Mouse (Mus musculus) large intestine, adult 2 months (tissue): ENCODE measurements around the gene Srebf2. TPM values are rescaled to one million over a fixed set of nuclear protein-coding genes. Genes with fewer than 3 reads are reported as not detected.
A peak's percentile ranks its signal among the peaks of the same experiment; 100 is the strongest.
"Not testable (repeated sequence)": the region's sequence is repeated elsewhere in the genome, so short reads cannot be mapped to it uniquely, and the experiment has no call there.

ENCODE experiments used
- DNase-seq: peaks from one replicate; pipeline ENCODE4 v3.0.0-alpha.2; 2012; ENCODE audit warnings: low read depth, low spot score
- WGBS: fragments of 180-500 bp; shearing (Covaris S2); methylation state at CpG from one replicate; pipeline ENCODE4 v1.1.7; 2018; 5-methylcytosine and 5-hydroxymethylcytosine counted together
- polyA plus RNA-seq: library from polyadenylated mRNA; depleted of rRNA; stranded (reverse); fragments of >200 nt; gene quantifications from 2 replicates; pipeline ENCODE4 v1.2.3, GENCODE M21; 2012; rRNA removed

Gene Srebf2
- 113 and 136 TPM in 2 replicates for polyA plus RNA-seq

GRCm38 (mm10) chr15:82146770-82147610 is at the start of gene Srebf2:
Gene Srebf2, plus strand, starts transcription at chr15:82147181.
- WGBS = under 1% methylated on average over 79 of the region's 79 CpGs
- DNase-seq = peak; percentile 97

GRCm38 (mm10) chr15:82106953-82107555 is 39.9 kb upstream of the Srebf2 start:
- no peak for DNase-seq
- 18% methylated on average over 8 of the region's 8 CpGs for WGBS

- no peak for DNase-seq
- 33% methylated on average over 8 of the region's 8 CpGs for WGBS
Measured at GRCm38 (mm10) chr15:82120544-82120943, 26.4 kb upstream of the Srebf2 start.

- not testable (repeated sequence) for DNase-seq
- WGBS = 80% methylated on average over 4 of the region's 4 CpGs
Measured at GRCm38 (mm10) chr15:82126690-82127089, 20.3 kb upstream of the Srebf2 start.

GRCm38 (mm10) chr15:82127426-82128374 is 19.3 kb upstream of the Srebf2 start, which contains the start of gene Ccdc134:
Gene Ccdc134, plus strand, starts transcription at chr15:82127922.
- WGBS = under 1% methylated on average over 73 of the region's 74 CpGs
- no peak for DNase-seq

- WGBS = 1% methylated on average over 5 of the region's 5 CpGs
- DNase-seq = no peak
Measured at GRCm38 (mm10) chr15:82128398-82128797, 18.6 kb upstream of the Srebf2 start.

GRCm38 (mm10) chr15:82130599-82130998 is 16.4 kb upstream of the Srebf2 start:
- 83% methylated on average over 7 of the region's 7 CpGs for WGBS
- no peak for DNase-seq

- WGBS = 61% methylated on average over 4 of the region's 4 CpGs
- DNase-seq = no peak
Measured at GRCm38 (mm10) chr15:82135372-82135771, 11.6 kb upstream of the Srebf2 start.

- 33% methylated on average over 4 of the region's 4 CpGs for WGBS
- no peak for DNase-seq
Measured at GRCm38 (mm10) chr15:82138565-82138964, 8.4 kb upstream of the Srebf2 start.

- DNase-seq = no peak
- WGBS = 90% methylated on average over 8 of the region's 8 CpGs
Measured at GRCm38 (mm10) chr15:82139196-82139595, 7.8 kb upstream of the Srebf2 start.

- WGBS = 42% methylated on average over 3 of the region's 3 CpGs
- DNase-seq = no peak
Measured at GRCm38 (mm10) chr15:82140355-82140754, 6.6 kb upstream of the Srebf2 start.

GRCm38 (mm10) chr15:82144157-82144556 is 2.8 kb upstream of the Srebf2 start:
- no peak for DNase-seq

GRCm38 (mm10) chr15:82145408-82145807 is 1.6 kb upstream of the Srebf2 start:
- DNase-seq = no peak
- WGBS = 40% methylated on average over 2 of the region's 2 CpGs

More at GRCm38 (mm10) chr15:82144157-82144556, 2.8 kb upstream of the Srebf2 start:
- 39% methylated on average over 5 of the region's 5 CpGs for WGBS

GRCm38 (mm10) chr15:82145851-82146769 is 871 bp upstream of the Srebf2 start:
- 15% methylated on average over 11 of the region's 11 CpGs for WGBS
- no peak for DNase-seq

- no peak for DNase-seq
- 1% methylated on average over 50 of the region's 50 CpGs for WGBS
Measured at GRCm38 (mm10) chr15:82147611-82148111, 680 bp downstream of the Srebf2 start.

GRCm38 (mm10) chr15:82148510-82148911 is 1.5 kb downstream of the Srebf2 start:
- 9% methylated on average over 9 of the region's 9 CpGs for WGBS
- DNase-seq = no peak

GRCm38 (mm10) chr15:82150042-82150441 is 3.1 kb downstream of the Srebf2 start:
- DNase-seq = no peak

GRCm38 (mm10) chr15:82151176-82151575 is 4.2 kb downstream of the Srebf2 start:
- DNase-seq = no peak
- 78% methylated on average over 4 of the region's 4 CpGs for WGBS

- DNase-seq = no peak
- 55% methylated on average over 12 of the region's 12 CpGs for WGBS
Measured at GRCm38 (mm10) chr15:82152022-82152421, 5.0 kb downstream of the Srebf2 start.
